Mouse (Mus musculus) cerebellum, adult 2 months (tissue): ENCODE data around the gene Spsb3.

Source experiments
- CTCF ChIP-seq: fragments of 200-500 bp; IDR thresholded peaks from 2 replicates; pipeline ENCODE4 v1.5.1; 2011; ENCODE audit warnings: low read depth, mild to moderate bottlenecking, control low read depth, low read length, moderate library complexity, borderline replicate concordance; ENCODE audit not compliant: insufficient read depth
- POLR2A ChIP-seq: fragments of 200-500 bp; IDR thresholded peaks from 2 replicates; pipeline ENCODE4 v1.6.1; 2011; ENCODE audit warnings: low read length, control low read depth, borderline replicate concordance; ENCODE audit not compliant: insufficient read depth

DNA sequence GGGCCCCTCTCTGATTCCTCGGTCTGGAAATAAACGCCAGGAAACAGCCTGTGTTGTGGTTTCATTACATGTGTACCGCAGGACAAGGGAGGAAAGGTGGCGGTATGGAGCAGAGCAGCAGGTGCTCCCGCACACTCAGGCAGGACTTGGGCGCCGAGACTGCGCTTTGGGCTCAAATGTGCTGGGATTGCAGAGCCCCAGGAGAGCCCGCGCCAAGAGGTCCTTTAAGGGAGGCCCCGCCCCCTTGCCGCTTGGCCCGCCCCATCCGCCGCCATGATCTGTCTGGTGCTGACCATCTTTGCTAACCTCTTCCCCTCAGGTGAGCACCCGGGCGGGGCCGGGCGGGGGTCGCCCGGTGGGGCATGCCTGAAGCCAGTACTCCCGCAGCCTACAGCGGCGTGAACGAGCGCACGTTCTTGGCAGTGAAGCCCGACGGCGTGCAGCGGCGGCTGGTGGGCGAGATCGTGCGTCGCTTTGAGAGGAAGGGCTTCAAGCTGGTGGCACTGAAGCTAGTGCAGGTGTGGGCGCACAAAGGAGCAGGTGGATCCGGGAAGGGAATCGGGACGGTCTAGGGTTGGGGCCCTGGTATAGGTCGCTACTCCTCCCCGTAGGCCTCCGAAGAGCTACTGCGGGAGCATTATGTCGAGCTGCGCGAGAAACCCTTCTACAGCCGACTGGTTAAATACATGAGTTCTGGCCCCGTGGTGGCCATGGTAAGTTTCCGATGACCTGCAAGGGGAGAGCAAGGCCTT lies 10.0 kb downstream of the Spsb3 start, which contains the start of gene Nme3:
- peak; percentile 25; the same call in 1 of the 2 replicates for TF ChIP-seq CTCF
- TF ChIP-seq POLR2A = peak; percentile 42; the same call in 1 of the 2 replicates
